Mouse (Mus musculus) right cerebral cortex, postnatal 14 days (tissue): ENCODE data around the gene Slc37a2.

Experiments
- DNase-seq: peaks from one replicate; pipeline ENCODE4 v3.0.0; 2022

Gene Slc37a2

GRCm38 (mm10) chr9:37214327-37215060, 41.0 kb downstream of the Slc37a2 start:
- DNase-seq = no peak

- DNase-seq = no peak
Observed at GRCm38 (mm10) chr9:37213060-37213738, 42.3 kb downstream of the Slc37a2 start.

- DNase-seq = peak; percentile 84
Observed at GRCm38 (mm10) chr9:37207929-37208411, 47.6 kb downstream of the Slc37a2 start, which contains the start of gene Tmem218. TSS of gene Tmem218 (plus strand) at chr9:37208223.

GRCm38 (mm10) chr9:37203884-37204283, 51.7 kb downstream of the Slc37a2 start:
- DNase-seq = no peak

- no peak for DNase-seq
Observed at GRCm38 (mm10) chr9:37200414-37200813, 55.1 kb downstream of the Slc37a2 start.

GRCm38 (mm10) chr9:37197067-37197466, 58.5 kb downstream of the Slc37a2 start:
- no peak for DNase-seq

GRCm38 (mm10) chr9:37188024-37188423, 67.5 kb downstream of the Slc37a2 start:
- no peak for DNase-seq

GRCm38 (mm10) chr9:37187407-37187806, 68.1 kb downstream of the Slc37a2 start:
- no peak for DNase-seq

- no peak for DNase-seq
Observed at GRCm38 (mm10) chr9:37183176-37183575, 72.4 kb downstream of the Slc37a2 start.

- no peak for DNase-seq
Observed at GRCm38 (mm10) chr9:37181596-37181995, 73.9 kb downstream of the Slc37a2 start.

GRCm38 (mm10) chr9:37179596-37179995, 75.9 kb downstream of the Slc37a2 start:
- no peak for DNase-seq

- peak; percentile 39 for DNase-seq
Observed at GRCm38 (mm10) chr9:37178911-37179310, 76.6 kb downstream of the Slc37a2 start.
